Mouse (Mus musculus) embryo, embryonic 9.5 days (tissue): ENCODE results near the gene Chchd1.

Experiments
- DNase-seq: peaks from one replicate; pipeline ENCODE4 v3.0.0-alpha.2; 2017; ENCODE audit errors: extremely low spot score

The Chchd1 gene

DNA sequence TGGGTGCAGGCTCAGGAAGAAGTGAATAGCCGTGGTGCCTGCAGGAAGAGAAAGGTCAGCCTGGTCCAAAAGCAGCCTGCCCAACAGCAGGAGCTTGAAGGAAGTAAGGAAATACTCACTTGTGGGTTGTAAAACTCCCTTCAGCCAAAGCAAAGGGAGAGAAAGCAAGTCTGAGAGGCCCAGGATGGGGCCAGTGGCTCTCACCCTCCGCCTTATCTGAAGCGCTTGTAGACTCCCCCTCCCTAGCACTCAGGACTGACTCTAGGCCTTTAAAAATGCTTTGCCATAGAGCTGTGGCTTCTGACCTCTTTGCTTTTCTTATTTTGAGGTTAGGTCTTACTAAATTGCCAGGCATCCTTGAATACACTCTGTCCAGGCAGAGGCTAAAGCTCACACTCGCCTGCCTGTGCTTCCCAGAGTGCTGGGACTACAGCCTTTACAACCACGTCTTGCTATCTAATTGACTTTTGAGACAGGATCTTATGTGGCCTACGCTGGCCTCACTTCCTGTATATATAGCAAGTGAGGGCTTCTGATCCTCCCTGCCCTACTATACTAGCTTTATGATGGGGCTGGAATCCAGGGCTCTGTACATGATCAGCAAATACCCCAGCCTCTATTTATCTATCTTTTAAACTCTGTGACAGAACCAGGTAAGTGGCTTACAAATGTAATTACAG is 23.0 kb downstream of the Chchd1 start:
- no peak for DNase-seq

DNA sequence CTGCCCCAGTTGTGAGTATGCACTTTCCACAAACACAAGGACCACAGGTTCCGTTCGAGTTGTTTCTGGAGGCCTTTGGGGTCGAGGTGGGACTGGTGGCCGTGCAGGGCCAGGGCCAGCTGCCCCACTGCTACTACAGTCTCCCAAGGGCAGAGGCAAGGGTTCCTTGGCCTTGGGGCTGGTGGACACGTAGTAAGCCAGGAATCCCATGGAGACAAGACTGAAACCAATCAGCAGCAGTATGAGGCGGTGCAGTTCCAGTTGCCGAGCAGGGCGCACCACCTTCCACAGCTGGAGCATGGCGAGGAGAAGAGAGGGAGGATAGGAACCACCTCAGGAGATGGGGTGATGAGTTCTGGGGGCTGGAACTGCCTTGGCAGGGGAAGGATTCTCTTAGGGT is 27.1 kb downstream of the Chchd1 start:
- DNase-seq = no peak

DNA sequence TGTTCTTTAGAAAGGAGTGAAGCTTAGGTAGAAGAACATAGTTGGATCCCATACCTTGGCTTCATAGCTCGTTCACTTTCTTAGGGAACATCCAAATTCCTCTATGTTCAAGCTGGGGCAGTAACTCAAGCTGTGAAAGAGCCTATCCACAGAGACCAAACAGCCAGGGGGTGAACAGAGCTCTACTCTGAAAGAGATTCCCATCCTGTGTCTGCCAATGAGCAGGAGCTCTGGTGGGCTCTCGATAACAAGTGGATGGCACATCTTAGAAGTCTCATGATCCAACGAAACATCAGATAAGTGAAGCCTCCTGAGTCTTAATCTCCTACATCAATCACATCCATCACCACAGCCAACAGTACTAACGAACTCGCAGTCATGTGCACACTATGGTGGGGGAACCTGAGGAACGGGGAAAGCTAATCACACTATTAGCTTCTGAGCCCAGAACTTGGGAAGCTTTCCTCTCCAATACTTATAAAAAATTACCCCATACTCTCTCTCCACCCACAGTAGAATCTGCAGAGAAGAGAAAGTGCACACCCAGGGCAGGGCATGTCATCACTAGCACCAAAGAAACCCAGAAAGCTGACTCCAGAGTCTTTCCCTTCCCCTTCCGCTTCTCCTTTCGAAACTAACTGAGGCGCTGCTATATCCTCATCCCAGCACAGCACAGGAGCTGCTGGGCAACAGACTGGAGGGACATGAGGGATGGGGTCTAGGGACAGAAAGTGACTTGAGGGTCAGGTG is 28.2 kb downstream of the Chchd1 start:
- DNase-seq = no peak

DNA sequence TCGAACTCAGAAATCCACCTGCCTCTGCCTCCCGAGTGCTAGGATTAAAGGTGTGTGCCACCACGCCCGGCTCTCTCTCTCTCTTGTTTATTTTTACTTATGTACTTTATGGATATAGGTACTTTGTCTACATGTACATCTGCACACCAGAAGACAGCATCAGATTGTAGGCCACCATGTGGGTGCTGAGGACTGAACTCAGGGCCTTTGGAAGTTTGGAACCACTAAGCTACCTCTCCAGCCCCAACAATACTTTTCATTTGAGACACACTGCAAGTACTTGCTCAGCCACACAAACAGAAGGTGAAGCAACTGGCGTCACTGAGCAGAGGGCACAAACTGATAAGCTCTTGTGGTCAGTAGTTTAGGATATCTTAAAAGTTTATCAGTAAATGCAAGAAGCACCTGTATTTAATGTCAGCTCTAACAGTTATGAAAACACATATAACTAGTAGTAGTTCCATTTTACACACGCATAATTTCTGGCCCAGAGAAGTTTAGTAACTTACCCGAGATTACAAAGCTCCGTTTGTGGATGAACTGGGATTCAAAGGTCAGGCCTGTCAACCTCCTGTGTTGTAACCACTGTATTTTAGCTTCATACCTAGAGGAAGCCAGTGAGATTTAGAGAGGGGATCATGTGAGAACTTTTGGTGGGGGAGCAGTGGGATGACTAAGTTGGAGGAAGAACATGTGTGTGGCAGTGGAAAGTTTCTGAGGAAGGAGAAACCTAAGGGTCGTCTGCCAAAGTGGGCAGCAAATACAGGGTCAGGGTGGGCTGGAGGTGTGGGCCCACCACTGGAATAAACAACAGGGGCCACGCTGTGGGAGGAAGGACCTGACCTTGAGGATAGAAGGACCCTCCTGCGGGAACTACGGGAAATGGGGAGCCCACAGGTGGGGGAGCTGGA is 30.5 kb downstream of the Chchd1 start:
- peak; percentile 20 for DNase-seq

DNA sequence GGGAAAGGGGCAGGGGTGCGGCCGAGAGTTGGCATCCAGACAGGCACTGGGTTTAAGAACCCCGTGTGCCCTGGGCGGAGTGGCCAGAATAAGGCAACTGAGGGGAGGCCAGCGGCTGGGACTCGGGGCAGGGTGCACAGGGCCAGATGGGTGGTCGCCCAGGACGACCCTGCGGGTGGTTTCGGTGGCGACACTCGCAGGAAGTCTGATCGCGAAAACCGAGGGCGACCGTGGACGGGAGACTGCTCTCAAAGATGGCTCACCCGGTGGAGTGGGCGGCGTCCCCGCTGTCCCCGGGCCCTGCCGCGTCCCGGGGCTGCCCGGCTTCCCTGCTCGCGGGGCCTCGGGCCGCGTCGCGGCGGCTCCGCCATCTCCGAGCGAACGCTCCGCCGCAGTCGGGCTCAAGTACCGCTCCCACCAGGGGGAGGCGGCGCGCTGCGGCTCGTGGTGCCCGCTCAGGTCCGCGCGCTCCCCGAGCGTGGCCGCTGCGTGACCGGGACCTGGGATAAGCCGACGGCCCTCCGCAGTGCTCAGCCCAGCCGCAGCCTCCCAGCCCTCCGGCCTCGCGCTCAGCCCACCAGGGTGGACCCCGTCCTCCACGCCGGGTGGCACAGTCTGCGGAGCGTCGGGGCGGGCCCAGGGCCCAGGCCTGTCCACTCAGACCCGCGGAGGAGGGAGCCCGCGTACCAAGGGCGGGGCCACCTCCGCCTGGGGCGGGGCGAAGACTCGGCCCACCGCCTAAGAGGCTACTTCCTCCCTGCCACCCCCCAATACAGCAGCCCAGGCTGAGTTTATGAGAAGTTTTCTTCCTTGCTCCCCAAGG is 31.4 kb downstream of the Chchd1 start, which contains the start of gene Ndst2:
Gene Ndst2 (minus strand): TSS at position 611 of the 823 bp plus-strand sequence.
- peak; percentile 92 for DNase-seq

DNA sequence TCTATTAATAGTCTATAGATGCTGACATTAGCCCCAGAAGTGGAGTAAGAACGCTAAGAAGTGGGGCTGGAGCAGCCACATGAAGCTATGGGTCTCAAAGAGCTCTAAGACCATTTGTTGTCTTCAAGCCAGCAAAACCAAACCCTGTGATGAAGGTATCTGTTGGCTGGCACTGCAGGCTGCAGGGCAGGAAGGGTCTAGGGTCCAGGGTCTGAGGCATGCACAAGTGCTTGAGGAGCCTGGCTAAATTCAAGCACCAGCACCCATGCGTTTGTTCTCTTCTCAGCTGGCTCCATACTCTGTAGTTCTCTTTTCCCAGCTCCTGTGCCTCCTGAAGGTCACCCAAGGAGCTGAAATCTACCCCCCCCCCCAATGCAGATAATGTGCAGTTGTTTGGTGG is 32.2 kb downstream of the Chchd1 start:
- DNase-seq = no peak

DNA sequence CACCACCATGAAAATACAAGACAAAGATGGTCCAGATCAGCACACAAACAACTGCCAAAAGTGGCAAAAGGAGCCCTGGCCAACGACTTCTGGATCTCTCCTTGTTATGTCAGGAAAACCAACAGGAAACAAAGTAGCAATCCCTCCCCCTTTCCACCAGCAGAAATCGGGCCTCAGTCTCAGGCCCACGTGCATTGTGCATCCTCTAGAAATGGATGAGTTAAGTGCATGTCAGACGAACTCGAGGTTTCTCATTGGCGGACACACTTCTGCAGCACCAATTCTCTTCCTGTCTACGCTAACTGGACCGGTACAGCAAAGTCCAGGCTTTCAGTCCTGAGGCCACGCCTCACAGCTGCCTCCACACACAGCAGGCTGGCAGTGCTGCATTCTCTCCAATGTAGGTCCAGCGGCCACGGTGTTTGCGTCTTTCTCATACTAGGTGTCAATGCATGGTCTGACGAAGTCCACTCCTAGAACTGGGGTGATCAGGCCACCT is 33.1 kb downstream of the Chchd1 start:
- DNase-seq = no peak

DNA sequence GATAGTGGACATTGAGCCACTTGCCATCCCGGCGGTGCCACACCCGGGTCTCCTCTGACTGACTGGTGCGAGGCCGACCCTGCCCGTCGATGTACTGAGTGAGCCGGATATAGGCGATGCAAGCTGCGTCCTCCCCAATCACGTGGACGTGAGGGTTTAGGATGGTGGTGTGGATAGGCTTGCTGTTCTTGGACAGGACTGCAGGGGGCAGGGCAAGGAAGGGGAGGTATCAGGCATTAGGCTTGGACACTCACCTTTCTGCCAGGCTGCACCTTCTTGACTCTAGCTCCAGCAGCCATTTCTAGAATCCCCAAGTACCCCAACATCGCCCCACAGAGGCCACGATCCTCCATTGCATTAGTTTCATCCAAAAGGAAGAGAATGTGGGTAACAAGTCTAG is 34.5 kb downstream of the Chchd1 start:
- DNase-seq = peak; percentile 45

DNA sequence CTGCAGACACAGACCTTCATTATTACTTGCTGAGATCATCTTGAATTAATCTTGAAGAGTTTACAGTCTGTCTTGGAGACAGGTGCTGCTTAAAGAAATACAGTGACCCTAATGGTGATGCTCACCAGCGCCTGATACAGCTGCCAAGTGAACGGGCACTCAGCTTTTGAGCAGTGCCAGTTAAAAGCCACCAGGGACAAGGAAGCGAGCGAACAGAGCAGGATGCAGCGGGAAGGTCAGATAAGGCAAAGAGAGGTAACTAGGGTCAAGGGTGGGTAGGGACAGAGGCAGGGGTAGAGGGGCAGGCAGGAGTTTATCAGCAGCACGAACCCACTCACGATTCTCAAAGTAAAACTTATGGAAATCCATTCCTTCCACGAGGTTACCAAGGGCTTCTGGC is 35.7 kb downstream of the Chchd1 start:
- no peak for DNase-seq

DNA sequence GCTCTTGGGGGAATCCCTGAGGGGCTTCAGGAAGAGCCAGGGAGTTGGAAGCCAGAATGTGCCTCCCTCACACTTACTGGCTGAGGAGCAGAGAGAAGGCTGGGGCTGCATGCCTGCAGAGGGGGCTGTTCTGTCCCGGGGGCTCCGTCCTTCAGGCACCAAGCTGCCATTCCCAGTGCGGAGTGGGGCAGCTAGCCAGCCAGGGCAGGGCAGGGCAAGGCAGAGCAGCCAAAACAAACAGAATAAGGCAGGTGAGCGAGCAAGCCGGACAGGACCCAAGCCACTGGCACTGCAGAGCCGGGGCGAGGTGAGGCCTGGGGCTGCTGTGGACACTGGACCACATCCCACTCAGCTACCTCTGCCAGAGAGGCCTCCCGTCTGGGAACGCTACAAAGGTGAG is 38.5 kb downstream of the Chchd1 start:
- DNase-seq = no peak

DNA sequence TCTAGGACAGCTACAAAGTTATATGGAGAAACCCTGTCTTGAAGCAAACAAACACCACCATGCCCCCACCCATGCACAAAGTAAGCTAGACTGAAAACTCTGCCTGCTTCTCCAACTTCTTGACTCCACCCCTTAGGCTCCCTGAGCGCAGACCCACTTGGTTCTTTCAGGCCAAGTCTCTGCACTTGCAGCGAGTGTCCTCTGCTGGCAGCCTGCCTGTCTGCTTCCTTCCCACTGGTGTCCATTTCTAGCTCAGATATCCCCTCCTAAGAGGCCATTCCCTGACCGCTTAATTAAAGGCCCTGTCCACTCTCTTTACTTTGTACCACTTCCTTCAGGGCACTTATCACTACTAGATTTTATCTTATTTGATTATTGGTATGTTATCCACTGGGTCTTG is 40.8 kb downstream of the Chchd1 start:
- DNase-seq = no peak

DNA sequence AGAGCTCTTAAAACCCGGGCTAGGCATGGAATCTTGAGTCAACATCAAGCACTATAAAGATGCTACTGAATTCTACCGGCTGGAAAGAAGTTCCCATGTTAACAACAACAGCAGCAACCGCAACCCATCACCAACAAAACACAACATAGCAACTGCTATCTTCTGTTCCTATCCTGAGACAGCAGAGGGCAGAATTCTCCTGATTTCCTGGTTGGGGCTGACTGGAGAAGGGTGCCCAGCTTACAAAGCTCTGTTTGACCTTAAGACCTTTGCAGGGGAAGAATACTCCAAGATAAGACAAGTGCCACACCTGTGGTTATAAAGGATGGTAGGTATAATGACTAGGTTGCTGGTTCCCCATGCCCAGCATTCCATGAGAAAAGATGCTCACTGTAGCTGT is 44.1 kb downstream of the Chchd1 start:
- DNase-seq = no peak

DNA sequence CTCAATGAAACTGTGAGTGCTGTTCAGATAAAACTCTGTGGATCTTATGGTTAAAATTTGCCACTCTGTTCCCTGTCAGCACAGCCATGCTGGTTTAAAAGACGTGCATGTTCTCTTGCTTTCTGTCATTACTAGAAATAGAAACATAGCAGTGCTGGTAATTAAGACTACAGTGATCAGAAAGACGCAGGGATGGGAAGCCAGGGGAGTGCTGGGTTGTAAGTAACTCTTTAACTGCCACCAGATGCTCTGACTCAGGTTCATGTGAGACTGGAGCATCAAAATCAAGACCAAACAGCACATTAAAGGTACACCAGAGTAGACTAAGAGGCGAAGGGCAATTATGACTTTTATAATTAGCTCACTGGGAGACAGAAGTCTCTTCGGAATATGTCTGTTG is 45.6 kb downstream of the Chchd1 start:
- no peak for DNase-seq

DNA sequence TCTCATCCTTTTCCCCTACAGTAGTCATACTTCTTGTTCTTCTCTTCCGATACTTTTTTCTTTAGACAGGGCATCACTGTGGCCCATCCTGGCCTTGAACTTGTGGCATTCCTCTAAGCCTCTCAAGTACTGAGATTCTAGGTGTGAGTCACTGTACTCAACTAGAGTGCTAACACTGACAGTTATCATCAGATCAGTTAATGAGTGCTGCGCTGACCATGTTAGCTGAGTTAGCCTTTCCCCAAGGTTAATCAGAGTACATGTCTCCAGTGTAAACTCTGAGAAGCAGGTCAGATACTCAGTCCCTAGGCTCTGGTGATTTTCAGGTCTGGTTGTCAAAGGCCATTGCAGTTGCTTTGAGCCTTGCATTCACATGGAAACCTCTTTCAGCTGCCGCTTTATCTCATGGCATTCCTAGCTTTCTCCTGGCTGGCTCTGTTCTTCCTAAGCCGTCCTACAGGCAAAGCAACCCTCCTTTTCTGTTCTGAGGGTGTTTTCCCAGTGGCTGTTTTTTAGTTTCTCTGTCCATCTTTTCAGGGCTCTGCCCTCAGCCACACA is 46.8 kb downstream of the Chchd1 start:
- DNase-seq = no peak

DNA sequence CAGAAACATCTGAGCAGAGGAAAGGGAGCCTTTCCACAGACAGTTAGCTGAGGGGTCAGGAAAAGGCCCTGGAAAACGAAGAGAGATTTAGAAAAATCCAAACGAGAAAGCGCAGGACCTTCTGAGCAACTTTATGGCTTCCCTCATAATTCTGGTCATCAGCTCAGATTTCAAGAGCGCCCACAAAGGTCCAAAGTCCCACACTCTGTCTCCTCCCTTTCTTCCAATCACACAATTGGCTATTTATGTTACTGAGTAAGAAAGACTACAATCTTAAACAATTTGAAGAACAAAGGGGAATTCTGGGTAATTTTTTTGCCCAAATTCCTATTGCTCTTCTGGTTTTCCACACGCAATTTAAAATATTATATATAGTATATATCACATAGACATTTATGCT is 47.7 kb downstream of the Chchd1 start:
- no peak for DNase-seq

DNA sequence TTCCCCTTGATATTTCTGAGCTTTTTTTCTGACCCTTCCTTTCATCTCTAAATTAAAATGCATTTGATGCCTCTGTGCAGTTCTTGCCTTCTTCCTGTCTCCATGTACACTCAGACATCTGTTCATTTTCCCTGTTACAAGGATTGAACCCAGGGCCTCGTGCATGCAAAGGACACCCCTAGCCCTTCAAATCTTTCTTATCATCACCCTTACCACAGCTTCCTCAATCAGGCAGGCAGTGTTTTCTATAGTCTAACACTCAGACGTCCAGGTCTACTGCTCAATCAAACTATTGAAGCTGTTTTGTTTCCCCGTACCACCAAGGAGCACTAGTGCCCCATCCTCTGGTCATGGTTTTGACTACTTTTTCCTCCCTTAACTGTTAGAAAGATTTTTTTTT is 51.0 kb downstream of the Chchd1 start:
- no peak for DNase-seq
